8 mouse cellular contexts compared by ENCODE assay signal in the genomic region with DNA sequence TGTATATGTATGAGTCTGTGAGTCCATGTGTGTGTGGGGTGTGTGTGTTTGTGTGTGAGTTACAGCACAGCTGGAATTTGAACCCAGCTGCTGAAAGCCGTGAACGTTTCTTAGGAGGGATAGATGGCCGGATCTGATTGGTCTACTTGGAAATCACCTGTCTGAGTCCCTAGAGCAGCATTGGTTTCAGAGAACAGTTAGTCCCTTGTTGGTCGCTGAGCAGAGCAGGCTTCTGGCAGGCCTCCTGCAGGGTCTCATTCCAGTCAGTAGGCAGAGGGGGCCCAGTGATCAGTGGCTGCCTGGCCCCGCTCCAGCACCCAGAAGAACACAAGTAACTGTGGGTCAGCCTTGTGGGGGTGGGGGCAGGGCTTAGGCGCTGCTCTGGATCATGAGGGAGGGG. TPM values are rescaled to one million over a fixed set of nuclear protein-coding genes. Genes with fewer than 3 reads are reported as not detected.
DNase-seq lines count a peak whose midpoint lies in the region; ATAC-seq and TF ChIP-seq lines count a peak whose summit lies in the region.

No protein-coding gene starts in this region.

- intact Hi-C loops in gastrocnemius, adult 2 months (cut with DNase I): no loop called here
- intact Hi-C loops in gastrocnemius, postnatal 36 days (cut with DNase I): no loop called here

- no peak for DNase-seq in gastrocnemius, adult 2 months
- no peak for DNase-seq in gastrocnemius, postnatal 36 days
- peak; percentile 42 for DNase-seq in neural tube, embryonic 11.5 days (ENCODE audit: low spot score)
- DNase-seq in neural tube, embryonic 10.5 days (ENCODE audit: extremely low spot score, low spot score): no peak
- DNase-seq in spleen, postnatal 4 days (ENCODE audit: low spot score in 2 of 2): no peak
- DNase-seq in ovary, postnatal 10 days (ENCODE audit: low spot score): no peak

- H3K27ac ChIP-seq in gastrocnemius, adult 2 months: peak overlapping the region; percentile 95
- H3K27ac ChIP-seq in neural tube, embryonic 11.5 days (ENCODE audit: low read depth, low read length): no peak overlapping the region
- no peak overlapping the region for H3K27ac ChIP-seq in intestine, postnatal 0 days (ENCODE audit: low read depth, low read length)
- H3K27ac ChIP-seq in stomach, embryonic 14.5 days (ENCODE audit: low read length): no peak overlapping the region

- 55% methylated on average over 6 of the region's 6 CpGs for WGBS in neural tube, embryonic 11.5 days
- WGBS in intestine, postnatal 0 days: 42% methylated on average over 6 of the region's 6 CpGs
- 39% methylated on average over 6 of the region's 6 CpGs for WGBS in stomach, embryonic 14.5 days

- no peak overlapping the region for H3K4me3 ChIP-seq in gastrocnemius, adult 2 months
- no peak overlapping the region for H3K4me3 ChIP-seq in neural tube, embryonic 11.5 days (ENCODE audit: low read depth, low read length)
- no peak overlapping the region for H3K4me3 ChIP-seq in intestine, postnatal 0 days (ENCODE audit: low read depth, low read length)
- no peak overlapping the region for H3K4me3 ChIP-seq in stomach, embryonic 14.5 days (ENCODE audit: low read depth, low read length)

- H3K9ac ChIP-seq in neural tube, embryonic 11.5 days (ENCODE audit: low read length): no peak overlapping the region
- H3K9ac ChIP-seq in intestine, postnatal 0 days (ENCODE audit: low read depth, low read length): no peak overlapping the region
- no peak overlapping the region for H3K9ac ChIP-seq in stomach, embryonic 14.5 days (replicated peaks; ENCODE audit: low read depth, low read length)

- no peaks in the 10 kb centered on the region for H3K27me3 ChIP-seq in neural tube, embryonic 11.5 days (ENCODE audit: control insufficient read depth, insufficient read depth, low read length)
- H3K27me3 ChIP-seq in intestine, postnatal 0 days (replicated peaks; ENCODE audit: control insufficient read depth, insufficient read depth, low read length): no peaks in the 10 kb centered on the region
- H3K27me3 ChIP-seq in stomach, embryonic 14.5 days (ENCODE audit: control insufficient read depth, insufficient read depth, low read length): no peaks in the 10 kb centered on the region

- H3K4me1 ChIP-seq in neural tube, embryonic 11.5 days (ENCODE audit: control insufficient read depth, insufficient read depth, low read length): peaks cover 5% of the 10 kb centered on the region; the same call in 1 of the 2 replicates
- H3K4me1 ChIP-seq in intestine, postnatal 0 days (replicated peaks; ENCODE audit: control insufficient read depth, insufficient read depth, low read length): 0 out of 2 replicates have a peak, but pooled peaks cover 4% of the 10 kb centered on the region
- H3K4me1 ChIP-seq in stomach, embryonic 14.5 days (ENCODE audit: control insufficient read depth, insufficient read depth, low read length): peaks cover 15% of the 10 kb centered on the region; the same call in 1 of the 2 replicates

- no peak for ATAC-seq in neural tube, embryonic 11.5 days (ENCODE audit: insufficient read depth, low FRiP score, low TSS enrichment)
- ATAC-seq in intestine, postnatal 0 days: peak; percentile 13; the same call in 1 of the 2 replicates
- peak; percentile 59; the same call in 1 of the 2 replicates for ATAC-seq in stomach, embryonic 14.5 days (ENCODE audit: insufficient number of reproducible peaks, insufficient read depth, low FRiP score, low read depth)

- H3K9me3 ChIP-seq in neural tube, embryonic 11.5 days (ENCODE audit: control insufficient read depth, low read length): no peaks in the 10 kb centered on the region
- no peaks in the 10 kb centered on the region for H3K9me3 ChIP-seq in intestine, postnatal 0 days (ENCODE audit: control insufficient read depth)
- H3K9me3 ChIP-seq in stomach, embryonic 14.5 days (ENCODE audit: control insufficient read depth, low read depth, low read length): no peaks in the 10 kb centered on the region

- no peak for TF ChIP-seq CTCF in gastrocnemius, adult 2 months (IDR thresholded peaks at IDR 0.05)
- no peak for TF ChIP-seq CTCF in intestine, postnatal 0 days (IDR thresholded peaks at IDR 0.05; ENCODE audit: low read depth)

- H3K4me2 ChIP-seq in neural tube, embryonic 11.5 days (ENCODE audit: low read depth): no peak overlapping the region
- no peak overlapping the region for H3K4me2 ChIP-seq in intestine, postnatal 0 days (replicated peaks; ENCODE audit: low read depth)
- no peak overlapping the region for H3K4me2 ChIP-seq in stomach, embryonic 14.5 days (replicated peaks; ENCODE audit: low read depth, low read length)

- H3K36me3 ChIP-seq in neural tube, embryonic 11.5 days (ENCODE audit: control insufficient read depth, insufficient read depth, low read length): peaks cover 3% of the 10 kb centered on the region; the same call in 1 of the 2 replicates
- peaks cover 31% of the 10 kb centered on the region for H3K36me3 ChIP-seq in intestine, postnatal 0 days (ENCODE audit: control insufficient read depth, insufficient read depth)
- no peaks in the 10 kb centered on the region; the same call in none of the 2 replicates for H3K36me3 ChIP-seq in stomach, embryonic 14.5 days (ENCODE audit: control insufficient read depth, insufficient read depth, low read length)

RNA-seq across cellular contexts. Expression of a gene that starts 12.2 kb away (rescaled TPM):
- 10 to 100 TPM; 29.1 to 30.7 TPM for total RNA-seq in gastrocnemius, adult 2 months (2021)
- total RNA-seq in gastrocnemius, postnatal 36 days (2021): 10 to 100 TPM; 24.4 to 31.1 TPM
- 2.1 and 2.7 TPM in 2 replicates for polyA plus RNA-seq in neural tube, embryonic 11.5 days (2014; fragmentation: Nextera tagmentation; extraction: Ambion mirVana)
- 1.7 and 2.1 TPM in 2 replicates for polyA plus RNA-seq in intestine, postnatal 0 days (2015; fragmentation: Nextera tagmentation; extraction: Ambion mirVana)
- 3.4 TPM in 2 replicates for polyA plus RNA-seq in stomach, embryonic 14.5 days (2014; fragmentation: Nextera tagmentation; extraction: Ambion mirVana)

RNA-seq across cellular contexts. Expression of a gene that starts 37.1 kb away (rescaled TPM):
- total RNA-seq in gastrocnemius, adult 2 months (2021): 1 to 10 TPM; 1.5 to 1.6 TPM
- total RNA-seq in gastrocnemius, postnatal 36 days (2021): 1 to 10 TPM; 1.8 to 2.6 TPM
- 2.1 and 2.7 TPM in 2 replicates for polyA plus RNA-seq in neural tube, embryonic 11.5 days (2014; fragmentation: Nextera tagmentation; extraction: Ambion mirVana)
- polyA plus RNA-seq in intestine, postnatal 0 days (2015; fragmentation: Nextera tagmentation; extraction: Ambion mirVana): 1.7 TPM in 2 replicates
- polyA plus RNA-seq in stomach, embryonic 14.5 days (2014; fragmentation: Nextera tagmentation; extraction: Ambion mirVana): 4.1 and 4.3 TPM in 2 replicates
